Mouse (Mus musculus): ENCODE data around the gene Erf.

Erf gene

GRCm38 (mm10) chr7:25274571-25274970 is 24.0 kb upstream of the Erf start:
- TF ChIP-seq GATA4 (IDR thresholded peaks at IDR 0.05; ENCODE audit: insufficient replicate concordance, low read length), result no peak

GRCm38 (mm10) chr7:25273259-25274241 is 23.0 kb upstream of the Erf start:
- TF ChIP-seq GATA4 (IDR thresholded peaks at IDR 0.05; ENCODE audit: insufficient replicate concordance, low read length), result no peak

DNA sequence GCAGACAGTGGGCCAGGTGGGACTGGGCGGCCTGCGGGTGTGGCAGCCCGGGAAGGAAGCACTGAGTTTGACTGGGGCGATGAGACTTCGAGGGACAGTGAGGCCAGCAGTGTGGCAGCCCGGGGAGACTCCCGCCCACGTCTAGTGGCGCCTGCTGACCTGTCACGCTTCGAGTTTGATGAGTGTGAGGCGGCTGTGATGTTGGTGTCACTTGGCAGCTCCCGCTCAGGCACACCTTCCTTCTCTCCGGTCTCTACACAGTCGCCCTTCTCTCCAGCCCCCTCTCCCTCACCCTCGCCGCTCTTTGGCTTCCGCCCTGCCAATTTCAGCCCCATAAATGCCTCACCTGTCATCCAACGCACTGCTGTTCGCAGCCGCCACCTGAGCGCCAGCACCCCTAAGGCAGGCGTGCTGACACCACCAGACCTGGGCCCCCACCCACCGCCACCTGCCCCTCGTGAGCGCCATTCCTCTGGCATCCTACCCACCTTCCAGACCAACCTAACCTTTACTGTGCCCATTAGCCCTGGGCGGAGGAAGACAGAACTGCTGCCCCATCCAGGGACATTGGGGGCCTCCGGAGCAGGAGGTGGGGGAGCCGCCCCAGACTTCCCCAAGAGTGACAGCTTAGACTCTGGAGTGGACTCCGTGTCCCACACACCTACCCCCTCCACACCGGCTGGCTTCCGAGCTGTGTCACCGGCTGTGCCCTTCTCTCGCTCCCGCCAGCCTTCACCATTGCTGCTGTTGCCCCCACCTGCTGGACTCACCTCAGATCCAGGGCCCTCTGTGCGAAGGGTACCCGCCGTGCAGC is 22.1 kb upstream of the Erf start:
- TF ChIP-seq GATA4 (IDR thresholded peaks at IDR 0.05; ENCODE audit: insufficient replicate concordance, low read length), result no peak

DNA sequence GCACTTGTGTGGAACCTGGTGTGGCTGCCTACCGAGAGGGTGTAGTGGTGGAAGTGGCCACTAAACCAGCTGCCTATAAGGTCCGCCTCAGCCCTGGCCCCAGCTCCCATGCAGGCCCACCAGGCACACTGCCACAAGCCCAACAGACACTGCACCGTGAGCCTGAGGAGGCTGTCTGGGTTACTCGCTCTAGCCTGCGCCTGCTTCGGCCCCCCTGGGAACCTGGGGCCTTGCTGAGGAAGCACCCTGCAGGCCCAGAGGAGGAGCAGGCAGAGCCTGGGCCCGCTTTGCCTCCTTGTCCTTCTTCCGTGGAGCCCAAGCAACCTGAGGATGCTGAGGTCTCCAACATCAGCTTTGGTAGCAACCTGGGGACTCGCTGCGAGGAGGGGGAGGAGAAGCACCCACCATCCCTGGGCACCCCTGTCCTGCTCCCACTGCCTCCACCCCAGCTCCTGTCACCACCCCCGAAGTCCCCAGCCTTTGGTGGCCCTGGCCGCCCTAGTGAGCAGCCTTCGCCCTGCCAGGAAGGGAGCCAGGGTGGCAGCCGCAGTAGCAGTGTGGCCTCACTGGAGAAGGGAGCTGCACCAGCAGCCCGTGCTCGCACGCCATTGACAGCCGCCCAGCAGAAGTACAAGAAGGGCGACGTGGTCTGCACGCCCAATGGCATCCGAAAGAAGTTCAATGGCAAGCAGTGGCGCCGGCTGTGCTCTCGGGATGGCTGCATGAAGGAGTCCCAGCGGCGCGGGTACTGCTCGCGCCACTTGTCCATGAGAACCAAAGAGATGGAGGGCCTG is 21.3 kb upstream of the Erf start:
- TF ChIP-seq GATA4 (IDR thresholded peaks at IDR 0.05; ENCODE audit: insufficient replicate concordance, low read length), result no peak

GRCm38 (mm10) chr7:25270652-25271633 is 20.4 kb upstream of the Erf start:
- no peak for TF ChIP-seq GATA4 (IDR thresholded peaks at IDR 0.05; ENCODE audit: insufficient replicate concordance, low read length)

DNA sequence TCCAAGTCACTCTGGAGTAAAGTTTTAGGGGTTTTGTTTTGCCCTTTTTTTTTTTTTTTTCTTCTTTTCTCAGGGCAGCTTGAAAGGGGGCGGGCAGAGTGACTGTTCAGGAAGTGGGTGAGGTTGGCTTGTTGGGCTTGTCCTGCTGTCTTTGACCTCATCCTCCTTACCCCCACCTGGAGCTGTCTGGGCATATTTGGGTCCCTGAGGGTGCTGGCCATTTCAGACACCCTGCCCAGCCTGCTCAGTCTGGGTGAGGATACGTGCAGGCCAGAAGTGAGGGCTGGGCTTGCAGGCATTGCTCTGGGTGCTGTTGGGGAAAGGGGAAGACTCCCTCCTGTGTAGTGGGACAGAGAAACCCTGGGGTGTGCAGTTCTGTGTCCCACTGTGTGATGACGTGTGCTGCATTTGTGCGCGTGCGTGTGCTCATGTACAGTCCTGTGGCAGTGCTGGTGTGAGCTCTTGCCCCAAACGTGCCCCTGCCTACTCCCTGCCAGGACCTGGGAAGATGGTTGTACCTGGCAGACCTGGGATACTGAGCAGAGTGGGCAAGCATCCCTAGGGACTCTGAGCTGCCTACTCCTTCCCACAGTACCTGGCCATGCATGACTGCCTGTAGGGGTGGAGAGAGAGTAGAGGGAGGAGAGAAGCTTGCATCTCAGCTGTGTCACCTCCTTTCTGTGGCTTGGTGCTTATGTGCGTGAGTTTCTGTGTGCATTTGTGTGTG is 19.1 kb upstream of the Erf start:
- no peak for TF ChIP-seq GATA4 (IDR thresholded peaks at IDR 0.05; ENCODE audit: insufficient replicate concordance, low read length)

GRCm38 (mm10) chr7:25269029-25269428 is 18.5 kb upstream of the Erf start:
- TF ChIP-seq GATA4 (IDR thresholded peaks at IDR 0.05; ENCODE audit: insufficient replicate concordance, low read length), result no peak

DNA sequence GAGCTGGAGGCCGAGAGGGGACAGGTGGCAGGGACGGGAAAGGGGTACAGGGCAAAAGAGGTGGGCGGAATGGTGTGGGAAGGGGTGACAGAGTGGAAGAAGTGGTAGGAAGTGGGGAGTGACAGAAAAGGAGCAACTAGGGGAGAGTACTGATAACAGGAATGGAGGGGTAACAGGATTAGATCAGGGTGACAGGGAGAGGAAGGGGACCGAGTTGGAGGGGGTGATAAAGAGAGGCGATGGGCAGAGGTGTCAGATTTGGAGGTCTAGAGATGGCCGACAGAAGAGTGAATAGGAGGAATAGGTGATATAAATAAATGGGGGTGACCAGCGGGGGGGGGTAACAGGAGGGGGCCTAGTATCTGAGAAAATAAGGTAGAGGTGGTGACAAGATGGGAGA is 18.0 kb upstream of the Erf start:
- no peak for TF ChIP-seq GATA4 (IDR thresholded peaks at IDR 0.05; ENCODE audit: insufficient replicate concordance, low read length)

DNA sequence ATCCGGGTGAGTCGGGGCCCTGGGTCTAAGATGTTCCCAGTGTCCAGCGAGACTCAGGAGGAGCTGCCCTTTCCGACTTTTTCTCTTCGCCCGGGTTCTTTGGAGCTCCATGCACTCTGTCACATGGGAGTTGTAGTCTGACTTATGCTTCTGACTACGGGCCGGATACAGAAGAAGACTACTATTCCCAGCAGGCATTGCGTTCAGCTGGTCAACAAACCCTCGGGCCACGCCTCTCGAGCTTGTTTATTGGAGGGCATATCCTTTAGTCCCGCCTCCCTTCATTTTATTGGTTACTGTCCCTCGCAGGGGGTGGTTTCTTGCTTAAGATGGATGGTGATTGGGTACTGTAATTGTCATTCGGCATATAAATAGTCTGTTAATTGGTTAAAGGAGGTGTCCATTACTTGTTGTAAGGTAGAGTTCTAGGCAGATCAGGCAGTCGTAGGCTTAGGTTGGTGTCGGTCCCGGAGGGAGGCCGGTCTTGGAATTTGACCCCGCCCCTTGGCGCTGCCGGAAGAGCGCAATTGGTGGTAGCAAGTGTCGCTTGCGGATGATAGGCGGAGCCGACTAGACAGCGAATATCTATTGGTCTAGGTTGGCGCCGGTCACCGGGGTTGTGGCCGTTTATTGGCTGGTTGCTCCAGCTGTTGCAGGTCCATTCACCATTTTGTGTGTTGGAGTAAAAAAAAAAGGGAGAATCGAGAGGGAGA is 17.3 kb upstream of the Erf start:
- TF ChIP-seq GATA4 (IDR thresholded peaks at IDR 0.05; ENCODE audit: insufficient replicate concordance, low read length), result no peak; the same call in 1 of the 2 replicates

GRCm38 (mm10) chr7:25267301-25267750 is 16.8 kb upstream of the Erf start, which contains the start of gene Cic:
Gene Cic (plus strand): TSS chr7:25267704.
- TF ChIP-seq GATA4 (IDR thresholded peaks at IDR 0.05; ENCODE audit: insufficient replicate concordance, low read length), result no peak

- no peak for TF ChIP-seq GATA4 (IDR thresholded peaks at IDR 0.05; ENCODE audit: insufficient replicate concordance, low read length)
Observed at GRCm38 (mm10) chr7:25266180-25266962, 15.8 kb upstream of the Erf start.

Data from liver, adult (tissue).